Comparison of ENCODE assay signal across 9 mouse cellular contexts in genomic region chr11:67020948-67021347, GRCm38 (mm10). TPM values are rescaled to one million over a fixed set of nuclear protein-coding genes. Genes with fewer than 3 reads are reported as not detected.
DNase-seq lines count a peak whose midpoint lies in the region; ATAC-seq and TF ChIP-seq lines count a peak whose summit lies in the region.
"Had no signal": no experiment of that assay in that cellular context is flagged by ENCODE, and none has a peak within 500 bp of the region (broad histone marks: within the 10 kb centered on the region; RNA-seq: fewer than 3 reads in every experiment).

No protein-coding gene starts in this region.

- H3K9ac ChIP-seq in hindbrain, embryonic 13.5 days = no peak overlapping the region

- H3K27me3 ChIP-seq in hindbrain, embryonic 13.5 days = peaks cover 7% of the 10 kb centered on the region; the same call in 1 of the 2 replicates

- peaks cover 31% of the 10 kb centered on the region for H3K4me1 ChIP-seq in hindbrain, embryonic 13.5 days (replicated peaks)

- no peak overlapping the region for H3K4me3 ChIP-seq in hindbrain, embryonic 13.5 days
- 0 out of 2 replicates have a peak overlapping the region, but pooled peaks have one; percentile 11 for H3K4me3 ChIP-seq in left cerebral cortex, adult 2 months
- H3K4me3 ChIP-seq: myocyte had no signal

- peak; percentile 80 for TF ChIP-seq CTCF in left cerebral cortex, adult 2 months (IDR thresholded peaks at IDR 0.05)

- ATAC-seq in hindbrain, embryonic 13.5 days (ENCODE audit: low FRiP score) = 0 out of 2 replicates have a peak, but pooled peaks have one; percentile 39
- ATAC-seq in megakaryocyte progenitor cell, adult 5-6 weeks (replicated peaks; ENCODE audit: poor library complexity) = peak; percentile 51
- ATAC-seq in erythroblast, adult 5-6 weeks (replicated peaks; ENCODE audit: low FRiP score, poor library complexity, severe bottlenecking) = no peak

- H3K4me2 ChIP-seq in hindbrain, embryonic 13.5 days = peak overlapping the region; percentile 45

- DNase-seq in MN1 (ENCODE audit: low spot score) = peak; percentile 66
- peak; percentile 69 for DNase-seq in cerebellum, adult 9-10 months
- peak; percentile 26 to 49 for DNase-seq in frontal cortex, postnatal 25 days (ENCODE audit: low spot score in 2 of 2)
- peak; percentile 32 to 61 for DNase-seq in left cerebral cortex, adult 2 months (ENCODE audit: extremely low spot score in 1 of 2, low spot score in 2 of 2)
- peak; percentile 14 to 27 for DNase-seq in right cerebral cortex, postnatal 36 days (ENCODE audit: low spot score in 2 of 2)

- 2% methylated on average over 12 of the region's 12 CpGs for WGBS in hindbrain, embryonic 13.5 days

- intact Hi-C loops in left cerebral cortex, adult 2 months (cut with DNase I) = loop anchor here (1.0 to 2.0 kb wide), 2 partner anchors 106 to 115 kb away; no protein-coding TSS in a partner anchor

- H3K27ac ChIP-seq in hindbrain, embryonic 13.5 days = no peak overlapping the region
- H3K27ac ChIP-seq in left cerebral cortex, adult 2 months = no peak overlapping the region

- H3K36me3 ChIP-seq in hindbrain, embryonic 13.5 days = no peaks in the 10 kb centered on the region

- H3K9me3 ChIP-seq in hindbrain, embryonic 13.5 days = no peaks in the 10 kb centered on the region

RNA-seq across cellular contexts. Expression of gene Tmem220, which starts 4.0 kb away (rescaled TPM):
- 0.93 and 1.0 TPM in 2 replicates for polyA plus RNA-seq in hindbrain, embryonic 13.5 days (2015; fragmentation: Nextera tagmentation; extraction: Ambion mirVana)
- total RNA-seq in left cerebral cortex, adult 2 months (2021) = under 1 TPM; 0.56 to 0.79 TPM
- total RNA-seq in megakaryocyte progenitor cell, adult 5-6 weeks (2015) = 2.1 and 2.7 TPM in 2 replicates
- total RNA-seq in megakaryocyte progenitor cell, adult 5-6 weeks (2017) = 0.87 and 1.5 TPM in 2 replicates
- not detected in 2 replicates for total RNA-seq in erythroblast, adult 5-6 weeks (2015; ENCODE audit: low replicate concordance)
- total RNA-seq in erythroblast, adult 5-6 weeks (2017; ENCODE audit: low replicate concordance) = not detected in 2 replicates

RNA-seq across cellular contexts. Expression of gene Adprm, which starts 31.4 kb away (rescaled TPM):
- 34.5 and 35.2 TPM in 2 replicates for polyA plus RNA-seq in hindbrain, embryonic 13.5 days (2015; fragmentation: Nextera tagmentation; extraction: Ambion mirVana)
- 10 to 100 TPM; 24.2 to 24.8 TPM for total RNA-seq in left cerebral cortex, adult 2 months (2021)
- total RNA-seq in megakaryocyte progenitor cell, adult 5-6 weeks (2015) = 45.6 and 55.3 TPM in 2 replicates
- total RNA-seq in megakaryocyte progenitor cell, adult 5-6 weeks (2017) = 29.0 and 38.4 TPM in 2 replicates
- total RNA-seq in erythroblast, adult 5-6 weeks (2015; ENCODE audit: low replicate concordance) = 9.6 and 13.2 TPM in 2 replicates
- total RNA-seq in erythroblast, adult 5-6 weeks (2017; ENCODE audit: low replicate concordance) = 8.3 and 8.5 TPM in 2 replicates

RNA-seq across cellular contexts. Expression of gene Sco1, which starts 31.5 kb away (rescaled TPM):
- 13.1 and 14.1 TPM in 2 replicates for polyA plus RNA-seq in hindbrain, embryonic 13.5 days (2015; fragmentation: Nextera tagmentation; extraction: Ambion mirVana)
- 10 to 100 TPM; 10.2 to 11.2 TPM for total RNA-seq in left cerebral cortex, adult 2 months (2021)
- total RNA-seq in megakaryocyte progenitor cell, adult 5-6 weeks (2015) = 16.4 and 17.4 TPM in 2 replicates
- 32.8 and 47.5 TPM in 2 replicates for total RNA-seq in megakaryocyte progenitor cell, adult 5-6 weeks (2017)
- 2.7 and 2.9 TPM in 2 replicates for total RNA-seq in erythroblast, adult 5-6 weeks (2015; ENCODE audit: low replicate concordance)
- 4.0 and 4.9 TPM in 2 replicates for total RNA-seq in erythroblast, adult 5-6 weeks (2017; ENCODE audit: low replicate concordance)

RNA-seq across cellular contexts. Expression of gene Myh3, which starts 57.2 kb away (rescaled TPM):
- polyA plus RNA-seq in hindbrain, embryonic 13.5 days (2015; fragmentation: Nextera tagmentation; extraction: Ambion mirVana) = 0.89 and 1.8 TPM in 2 replicates
- 1 to 10 TPM; 4.7 to 6.0 TPM for total RNA-seq in left cerebral cortex, adult 2 months (2021)
- total RNA-seq in megakaryocyte progenitor cell, adult 5-6 weeks (2015) = not detected in 2 replicates
- not detected in 2 replicates for total RNA-seq in megakaryocyte progenitor cell, adult 5-6 weeks (2017)
- not detected in 2 replicates for total RNA-seq in erythroblast, adult 5-6 weeks (2015; ENCODE audit: low replicate concordance)
- total RNA-seq in erythroblast, adult 5-6 weeks (2017; ENCODE audit: low replicate concordance) = not detected in 2 replicates
